Mouse (Mus musculus): Measurements from ENCODE around the gene Plce1. TPM values are rescaled to one million over a fixed set of nuclear protein-coding genes. Genes with fewer than 3 reads are reported as not detected.

Plce1 gene
- total and polyA plus RNA-seq, 3 experiments: not detected

Other genes with a start within 250 kb of the Plce1 start
- gene Lgi1, start 216.6 kb upstream of the Plce1 start, total RNA-seq (2012; rRNA removed): not detected in 2 replicates
- under 1 TPM in 1 of 2 experiments, not detected in 1; 0.01 TPM for gene Lgi1, start 216.6 kb upstream of the Plce1 start, polyA plus RNA-seq (2012; ENCODE audit: insufficient read depth in 1 of 2, insufficient read length in 2 of 2, low read depth in 1 of 2, low replicate concordance in 2 of 2, missing spikeins in 1 of 2)
- gene Slc35g1, start 85.1 kb upstream of the Plce1 start, total RNA-seq (2012; rRNA removed): 17.7 and 19.0 TPM in 2 replicates
- gene Slc35g1, start 85.1 kb upstream of the Plce1 start, polyA plus RNA-seq (2012; ENCODE audit: insufficient read depth in 1 of 2, insufficient read length in 2 of 2, low read depth in 1 of 2, low replicate concordance in 2 of 2, missing spikeins in 1 of 2): 10 to 100 TPM in 1 of 2 experiments, not detected in 1; 15.7 TPM